Mouse (Mus musculus) cerebellum, postnatal 14 days (tissue): ENCODE measurements around the gene Ndrg3.
"Not testable (repeated sequence)": the region's sequence is repeated elsewhere in the genome, so short reads cannot be mapped to it uniquely, and the experiment has no call there.

ENCODE experiments used
- DNase-seq, 2 experiments: peaks; one replicate each; pipeline ENCODE4 v3.0.0; 2021; ENCODE audit warnings: mixed read lengths in 2 of 2

The Ndrg3 gene

GRCm38 (mm10) chr2:156933426-156933825 lies 58.4 kb downstream of the Ndrg3 start:
- DNase-seq, result no peak

- no peak for DNase-seq
Observed at GRCm38 (mm10) chr2:156931421-156931820, 60.4 kb downstream of the Ndrg3 start.

GRCm38 (mm10) chr2:156930549-156930948 lies 61.3 kb downstream of the Ndrg3 start:
- no peak for DNase-seq

- DNase-seq, result no peak
Observed at GRCm38 (mm10) chr2:156929519-156930120, 62.2 kb downstream of the Ndrg3 start.

- DNase-seq, result no peak
Observed at GRCm38 (mm10) chr2:156928606-156929005, 63.2 kb downstream of the Ndrg3 start.

- DNase-seq, result no peak
Observed at GRCm38 (mm10) chr2:156927663-156928062, 64.2 kb downstream of the Ndrg3 start.

- not testable (repeated sequence) for DNase-seq
Observed at GRCm38 (mm10) chr2:156925611-156926010, 66.2 kb downstream of the Ndrg3 start.

GRCm38 (mm10) chr2:156925075-156925474 lies 66.8 kb downstream of the Ndrg3 start:
- DNase-seq, result not testable (repeated sequence)

- DNase-seq, result no peak
Observed at GRCm38 (mm10) chr2:156924210-156924898, 67.5 kb downstream of the Ndrg3 start.

GRCm38 (mm10) chr2:156923057-156923456 lies 68.8 kb downstream of the Ndrg3 start:
- peak in 1 of 2 experiments; percentile 46 for DNase-seq

GRCm38 (mm10) chr2:156919796-156920195 lies 72.1 kb downstream of the Ndrg3 start:
- DNase-seq, result no peak

GRCm38 (mm10) chr2:156919191-156919590 lies 72.7 kb downstream of the Ndrg3 start:
- not testable (repeated sequence) for DNase-seq

GRCm38 (mm10) chr2:156918562-156918961 lies 73.3 kb downstream of the Ndrg3 start:
- no peak for DNase-seq

- peak in 1 of 2 experiments; percentile 58 for DNase-seq
Observed at GRCm38 (mm10) chr2:156916419-156917125, 75.3 kb downstream of the Ndrg3 start.

- DNase-seq, result no peak
Observed at GRCm38 (mm10) chr2:156915559-156915958, 76.3 kb downstream of the Ndrg3 start.

- peak in 1 of 2 experiments; percentile 56 for DNase-seq
Observed at GRCm38 (mm10) chr2:156913191-156913590, 78.7 kb downstream of the Ndrg3 start.

- peak; percentile 77 to 79 for DNase-seq
Observed at GRCm38 (mm10) chr2:156905931-156906330, 85.9 kb downstream of the Ndrg3 start.

GRCm38 (mm10) chr2:156904976-156905717 lies 86.7 kb downstream of the Ndrg3 start:
- DNase-seq, result peak; percentile 85 to 90

- peak; percentile 54 to 61 for DNase-seq
Observed at GRCm38 (mm10) chr2:156903367-156903766, 88.5 kb downstream of the Ndrg3 start.

GRCm38 (mm10) chr2:156902411-156902810 lies 89.4 kb downstream of the Ndrg3 start:
- DNase-seq, result peak; percentile 68 to 74

GRCm38 (mm10) chr2:156901883-156902282 lies 90.0 kb downstream of the Ndrg3 start:
- peak; percentile 57 to 61 for DNase-seq

GRCm38 (mm10) chr2:156901344-156901743 lies 90.5 kb downstream of the Ndrg3 start:
- DNase-seq, result peak in 1 of 2 experiments; percentile 56

GRCm38 (mm10) chr2:156899184-156899583 lies 92.7 kb downstream of the Ndrg3 start:
- DNase-seq, result no peak
